Mouse (Mus musculus) right cerebral cortex, adult 18-20 months (tissue): ENCODE measurements around the gene Gas1.

ENCODE experiments used
- DNase-seq: peaks from one replicate; pipeline ENCODE4 v3.0.0; 2022; ENCODE audit warnings: mixed read lengths

Gene Gas1

DNA sequence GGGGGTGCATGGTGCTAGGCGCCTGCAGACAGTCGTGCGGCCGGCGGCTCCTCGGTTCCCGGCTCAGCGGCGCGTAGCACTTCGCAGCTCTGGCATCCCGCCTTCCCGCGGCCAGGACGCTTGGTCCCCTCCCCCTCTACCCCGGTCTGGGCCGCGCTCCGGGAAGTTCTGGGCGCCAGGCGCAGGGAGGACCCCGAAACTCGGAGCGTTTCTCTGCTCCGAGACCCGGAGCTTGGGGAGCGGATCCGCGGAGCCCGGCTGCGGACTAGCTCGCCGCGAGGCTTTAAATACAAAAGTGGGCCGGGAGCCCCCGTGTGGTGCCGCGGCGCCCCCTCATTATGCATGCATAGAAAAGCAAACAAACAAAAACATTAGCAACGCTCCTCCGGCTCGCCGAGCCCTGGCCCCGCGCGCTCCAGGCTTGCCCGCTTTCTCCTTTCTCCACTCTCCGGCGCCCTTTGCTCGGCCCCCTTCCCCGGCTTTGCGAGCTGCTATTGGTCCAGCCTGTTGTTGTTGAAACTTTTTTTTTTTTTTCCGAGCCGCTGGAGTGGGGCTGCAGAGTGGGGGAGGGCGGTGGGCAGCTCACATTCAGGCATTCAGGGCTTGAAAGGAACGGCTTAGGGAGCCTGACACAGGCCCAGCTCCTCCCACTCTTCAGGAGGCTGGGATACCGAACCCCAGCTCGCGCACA is at the start of gene Gas1:
TSS of gene Gas1 (minus strand) at position 260 of the 691 bp plus-strand sequence.
- DNase-seq, result peak; percentile 80

GRCm38 (mm10) chr13:60226251-60226836 is 49.2 kb upstream of the Gas1 start:
- DNase-seq, result no peak

GRCm38 (mm10) chr13:60225736-60226135 is 48.6 kb upstream of the Gas1 start:
- DNase-seq, result no peak

DNA sequence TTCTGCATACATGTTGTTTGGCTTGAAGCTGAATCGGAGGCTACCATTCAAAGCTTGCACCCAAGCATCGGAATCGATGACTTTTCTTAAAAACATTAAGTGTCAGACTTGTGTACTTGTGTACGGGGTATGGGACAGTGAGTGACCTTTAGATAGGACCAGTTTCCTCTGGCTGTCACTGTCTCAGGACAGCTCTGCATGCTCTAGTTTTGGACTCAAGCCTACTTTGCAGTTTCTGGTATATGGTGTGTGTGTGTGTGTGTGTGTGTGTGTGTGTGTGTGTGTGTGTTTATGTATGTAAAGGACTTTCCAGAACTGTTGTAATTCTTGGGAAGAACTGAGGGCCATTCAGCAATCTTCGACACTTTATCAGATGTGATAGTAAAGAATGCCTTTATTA is 48.1 kb upstream of the Gas1 start:
- no peak for DNase-seq

GRCm38 (mm10) chr13:60223797-60224196 is 46.6 kb upstream of the Gas1 start:
- no peak for DNase-seq

- no peak for DNase-seq
Measured at GRCm38 (mm10) chr13:60222336-60222735, 45.2 kb upstream of the Gas1 start.

GRCm38 (mm10) chr13:60213896-60214295 is 36.7 kb upstream of the Gas1 start:
- no peak for DNase-seq

DNA sequence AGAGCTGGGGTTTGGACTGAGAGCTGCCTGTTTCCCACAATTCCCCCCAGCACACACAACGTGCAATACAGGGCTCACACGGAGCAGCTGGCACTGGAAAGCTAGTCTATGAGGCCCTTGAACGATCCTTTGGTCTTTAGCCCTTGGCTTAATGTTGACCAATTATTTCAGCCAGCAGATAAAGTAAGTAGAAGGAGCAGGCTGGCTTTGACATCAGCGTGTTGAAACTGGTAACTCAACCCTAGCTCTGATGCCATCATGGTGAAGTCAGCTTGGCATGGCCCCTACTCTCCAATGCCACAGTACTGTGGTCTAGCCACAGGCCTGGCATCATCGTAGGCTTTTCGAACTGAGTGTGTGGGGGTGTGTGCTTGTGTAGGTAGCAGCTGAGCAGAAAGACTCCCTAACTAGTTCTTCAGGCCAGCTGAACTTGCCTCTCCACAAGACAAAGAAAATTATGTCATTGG is 30.0 kb upstream of the Gas1 start:
- no peak for DNase-seq

DNA sequence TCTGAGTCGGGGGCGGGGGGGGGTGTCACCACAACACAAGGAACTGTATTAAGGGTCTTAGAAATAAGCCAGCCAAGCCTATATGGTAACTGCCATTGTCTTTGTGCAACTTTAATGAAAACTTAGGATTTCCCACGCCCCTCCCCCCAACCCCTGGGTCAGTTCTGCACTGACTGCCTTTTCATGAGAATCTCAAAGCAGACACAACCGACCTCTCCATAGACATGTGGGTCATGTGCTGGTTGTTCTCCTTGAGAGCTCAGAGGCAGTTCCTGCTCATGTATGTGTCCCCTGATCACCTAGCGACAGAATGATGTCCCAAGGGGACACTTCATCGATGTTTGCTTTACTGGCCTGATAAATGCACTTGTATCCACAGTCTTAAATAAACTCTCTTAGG is 27.6 kb upstream of the Gas1 start:
- no peak for DNase-seq

DNA sequence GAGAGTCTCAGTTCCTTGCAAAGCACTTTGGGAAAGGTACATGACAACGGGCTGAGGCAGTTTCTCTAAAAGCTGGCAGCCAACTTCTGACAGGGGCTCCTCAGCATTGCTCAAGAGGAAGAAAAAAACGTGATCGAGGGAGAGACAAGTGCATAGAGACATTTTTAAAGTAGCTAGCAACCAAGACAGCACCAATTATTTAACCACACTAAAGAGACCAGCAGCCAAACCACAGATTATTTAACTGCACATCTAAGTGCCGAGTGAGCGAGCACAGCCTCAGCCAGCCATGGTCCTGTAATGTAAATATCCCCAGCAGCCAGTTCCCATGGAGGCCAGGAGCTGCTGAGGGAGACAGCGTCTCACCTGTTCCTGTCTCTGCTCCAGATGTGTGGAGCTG is 16.1 kb upstream of the Gas1 start:
- no peak for DNase-seq

DNA sequence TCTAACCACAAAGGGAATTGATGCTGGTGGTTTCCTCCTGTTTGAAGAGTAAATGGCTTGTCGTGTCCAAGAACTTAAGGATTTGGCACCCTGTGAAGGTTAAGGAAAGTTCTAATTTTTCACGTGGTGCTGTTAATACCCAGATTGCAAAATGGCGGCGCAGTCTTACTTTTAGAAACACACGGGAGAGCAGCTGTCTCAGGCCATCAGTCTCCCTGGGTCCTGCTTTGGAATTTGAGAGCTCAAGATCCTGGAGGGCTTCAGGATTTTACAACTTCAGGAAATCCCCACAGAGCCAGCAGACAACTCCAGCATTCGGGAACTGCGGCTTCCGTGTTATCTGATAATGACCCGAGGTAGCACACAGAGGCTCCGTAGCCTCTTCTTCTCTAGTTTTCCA is 12.8 kb upstream of the Gas1 start:
- DNase-seq, result no peak

GRCm38 (mm10) chr13:60188952-60189351 is 11.8 kb upstream of the Gas1 start:
- no peak for DNase-seq

DNA sequence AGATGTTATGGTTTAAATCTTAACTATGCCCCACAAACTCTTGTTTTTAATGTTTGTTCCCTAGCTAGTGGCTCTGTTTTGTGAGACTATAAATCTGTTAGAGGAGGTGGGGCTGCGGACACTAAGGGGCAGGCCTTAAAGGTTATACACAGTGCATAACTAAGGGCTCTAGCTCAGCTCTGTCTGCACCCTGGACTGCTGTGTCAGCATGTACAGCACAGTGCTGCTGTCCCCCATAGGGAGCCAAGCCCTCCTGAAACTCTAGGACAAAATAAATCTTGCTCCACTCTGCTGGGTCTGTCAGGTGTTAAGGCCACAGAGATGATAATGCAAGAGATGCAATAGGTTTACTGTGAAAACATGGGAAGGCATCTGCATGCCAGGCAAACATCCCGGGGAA is 10.1 kb upstream of the Gas1 start:
- no peak for DNase-seq

GRCm38 (mm10) chr13:60182346-60182745 is 5.2 kb upstream of the Gas1 start:
- no peak for DNase-seq

GRCm38 (mm10) chr13:60179641-60180040 is 2.5 kb upstream of the Gas1 start:
- DNase-seq, result no peak

DNA sequence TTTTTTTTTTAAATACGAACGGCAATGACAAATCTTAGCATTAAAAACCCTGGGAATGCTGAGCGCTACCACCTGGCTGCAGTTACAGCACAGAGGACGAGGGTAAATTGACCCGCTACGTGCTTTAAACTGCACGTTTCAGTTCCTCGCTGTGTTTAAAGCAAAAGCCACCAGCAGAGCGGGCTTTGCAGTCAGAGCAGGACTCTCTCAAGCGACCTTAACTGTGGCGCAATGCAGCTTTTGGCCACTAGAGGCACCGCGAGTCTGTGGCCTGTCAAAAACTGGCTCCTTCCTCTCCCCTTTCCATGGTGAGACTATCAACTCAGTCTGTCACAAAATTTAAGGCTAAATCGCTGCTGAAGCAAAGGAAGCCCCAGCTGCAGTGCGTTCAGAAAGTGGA is 1.3 kb upstream of the Gas1 start:
- peak; percentile 91 for DNase-seq

DNA sequence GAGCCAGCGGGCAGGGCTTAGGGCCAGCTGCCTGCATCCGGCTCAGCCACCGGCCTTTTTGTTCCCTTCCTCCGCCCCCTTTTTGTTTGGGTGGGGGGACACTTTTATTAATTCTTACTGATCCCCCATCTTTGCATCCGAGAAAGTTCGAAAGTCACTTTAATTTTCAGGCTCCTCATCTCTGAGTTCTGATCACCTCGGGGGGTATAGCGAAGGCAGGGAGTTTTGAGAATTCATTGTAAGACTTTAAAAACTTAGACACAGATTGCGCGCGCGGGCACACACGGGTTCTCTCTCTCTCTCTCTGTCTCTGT is 589 bp upstream of the Gas1 start:
- no peak for DNase-seq

- DNase-seq, result no peak
Measured at GRCm38 (mm10) chr13:60176776-60177105, 424 bp downstream of the Gas1 start.

DNA sequence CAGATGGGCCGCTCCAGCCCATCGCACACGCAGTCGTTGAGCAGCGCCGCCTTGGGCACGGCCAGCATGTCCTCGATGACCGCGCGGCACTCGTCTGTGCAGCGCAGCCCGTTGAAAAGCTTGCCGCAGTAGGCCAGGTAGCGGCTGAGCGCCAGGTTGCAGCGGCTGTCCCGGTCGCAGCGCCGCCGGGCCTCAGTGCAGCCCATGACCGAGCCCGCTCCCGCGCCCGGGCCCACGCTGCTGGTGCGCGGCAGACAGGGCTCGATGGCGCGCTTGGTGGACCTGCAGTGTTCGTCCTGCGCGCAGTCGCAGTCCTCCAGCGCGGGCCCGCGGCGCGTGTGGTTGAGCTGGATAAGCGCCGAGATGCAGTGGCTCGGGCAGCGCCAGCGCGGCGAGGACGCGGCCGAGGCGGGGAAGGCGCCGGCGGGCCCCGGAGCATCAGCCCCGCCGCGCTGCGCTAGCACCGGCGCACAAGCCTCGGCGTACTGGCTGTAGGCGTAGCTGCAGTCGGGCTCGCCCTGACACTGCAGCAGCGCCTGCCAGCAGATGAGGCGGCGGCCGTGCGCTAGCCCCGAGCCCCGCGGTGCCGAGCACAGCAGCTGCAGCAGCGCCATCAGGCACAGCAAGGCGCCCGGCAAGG is 909 bp downstream of the Gas1 start:
- DNase-seq, result peak; percentile 71

DNA sequence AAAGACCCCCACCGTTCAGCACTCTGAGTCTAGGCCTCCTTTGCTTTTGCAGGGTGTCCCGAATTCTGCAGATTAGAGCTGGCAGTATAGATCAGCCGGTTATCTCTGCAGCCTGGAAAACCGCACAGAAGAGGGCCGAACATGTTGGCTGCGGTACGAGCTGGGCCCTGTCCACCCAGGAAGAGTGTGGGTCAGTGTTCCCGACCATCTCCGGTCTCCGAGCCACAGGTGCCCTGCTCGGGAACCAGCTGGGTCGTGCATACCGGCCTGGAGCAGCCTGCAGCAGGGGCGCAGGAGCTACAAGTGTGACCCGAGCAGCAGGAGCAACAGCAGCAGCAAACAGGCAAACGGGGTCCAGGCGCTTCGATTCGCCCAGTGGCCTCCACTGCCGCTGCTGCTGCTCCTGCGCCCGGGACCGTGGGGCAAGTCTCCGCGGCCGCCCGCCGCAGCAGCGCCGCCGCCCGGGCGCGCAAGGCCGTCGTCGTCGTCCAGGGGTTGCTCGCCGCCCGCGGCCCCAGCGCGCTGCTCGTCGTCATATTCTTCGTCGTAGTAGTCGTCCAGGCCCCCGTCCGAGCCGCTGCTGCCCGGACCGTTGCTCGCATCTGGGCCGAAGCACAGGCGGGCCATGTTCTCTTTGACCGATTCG is 1.6 kb downstream of the Gas1 start:
- peak; percentile 25 for DNase-seq

DNA sequence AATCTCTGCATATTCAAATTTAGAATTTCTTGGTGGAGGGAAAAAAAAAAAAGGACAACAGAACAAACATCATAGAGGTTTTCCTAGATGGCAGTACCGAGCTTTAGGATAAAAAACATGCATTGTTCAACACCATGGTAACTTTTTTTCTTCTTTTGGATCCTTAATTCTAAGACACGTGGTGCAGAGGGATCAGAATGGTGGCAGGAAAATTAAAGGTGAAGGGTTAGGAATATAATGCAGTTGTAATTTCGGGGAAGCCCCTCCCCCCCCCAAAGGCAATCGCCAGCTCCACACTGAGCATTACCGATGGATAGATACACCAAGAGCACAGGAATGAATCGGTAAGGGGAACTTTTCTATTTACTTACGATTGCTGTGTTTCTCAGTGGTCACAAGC is 2.2 kb downstream of the Gas1 start:
- no peak for DNase-seq

- DNase-seq, result no peak
Measured at GRCm38 (mm10) chr13:60173591-60174524, 3.3 kb downstream of the Gas1 start.

DNA sequence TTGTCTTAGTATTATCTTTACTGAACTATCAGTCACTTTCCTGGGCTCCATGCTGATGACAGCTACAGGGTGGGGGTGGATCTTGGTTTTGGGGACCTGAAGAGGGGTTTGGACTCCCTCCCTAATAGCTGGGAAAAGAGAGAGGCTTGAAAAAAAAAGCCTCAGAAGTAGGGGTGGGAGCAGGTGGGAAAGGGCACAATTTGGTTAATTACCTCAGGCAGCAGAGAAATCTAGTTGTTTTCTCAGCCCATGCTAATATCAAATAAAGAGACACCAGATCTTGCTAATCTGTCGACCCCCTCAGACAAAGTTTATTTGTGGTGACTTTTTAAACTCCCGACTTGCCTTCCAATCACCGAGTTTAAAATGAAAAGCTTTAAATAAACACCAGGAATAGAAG is 4.0 kb downstream of the Gas1 start:
- DNase-seq, result no peak
